Mouse (Mus musculus): ENCODE results near the gene Fancf. TPM values are rescaled to one million over a fixed set of nuclear protein-coding genes. Genes with fewer than 3 reads are reported as not detected.
A peak's percentile ranks its signal among the peaks of the same experiment; 100 is the strongest.

Gene Fancf
- total RNA-seq (2014; fragmentation: Nextera tagmentation) (11.9 and 19.4 TPM in 2 replicates), total RNA-seq (2017) (9.3 and 12.4 TPM in 2 replicates)

DNA sequence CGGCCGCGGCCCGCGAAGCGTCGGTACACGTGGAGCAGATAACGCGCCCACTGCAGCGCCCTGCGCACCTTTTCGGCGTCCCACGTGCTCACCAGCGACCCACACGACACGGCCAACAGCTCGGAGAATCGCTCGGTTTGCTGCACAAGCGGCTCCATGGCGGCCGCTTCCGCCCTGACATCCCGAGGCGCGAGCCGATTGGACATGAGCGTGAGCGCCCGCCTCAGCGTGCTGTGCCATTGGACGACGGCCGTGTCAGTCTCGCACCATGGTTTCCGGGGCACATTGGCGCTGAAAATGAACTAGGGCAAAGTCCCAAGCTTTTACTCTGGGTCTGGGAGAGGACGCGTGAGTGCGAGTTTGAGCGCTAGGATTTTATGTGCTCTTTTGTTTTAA lies at the start of gene Fancf:
Gene Fancf (minus strand): TSS at position 171 of the 396 bp plus-strand sequence.
- ATAC-seq (replicated peaks; ENCODE audit: low FRiP score, low TSS enrichment, poor library complexity, severe bottlenecking), result peak; percentile 99

DNA sequence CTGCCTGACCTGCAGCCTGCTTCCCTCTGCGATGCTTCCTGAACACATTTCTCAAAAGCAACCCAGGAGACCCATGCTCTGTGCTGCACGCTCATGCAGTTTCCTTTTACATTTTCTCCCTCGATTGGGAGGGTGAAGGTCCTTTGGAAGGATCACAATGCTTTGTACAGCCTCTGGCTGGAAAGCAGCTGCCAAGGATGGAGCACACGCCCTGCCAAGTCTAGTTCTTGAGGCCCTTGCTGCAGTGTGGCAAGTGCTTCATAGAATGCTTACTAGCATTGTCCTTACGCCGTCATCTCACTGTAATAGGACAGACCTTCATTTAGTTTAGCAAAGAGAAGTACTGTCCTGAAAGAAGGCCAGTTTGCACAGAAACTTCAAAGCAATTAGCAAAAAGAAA lies 37.0 kb upstream of the Fancf start:
- no peak for ATAC-seq (replicated peaks; ENCODE audit: low FRiP score, low TSS enrichment, poor library complexity, severe bottlenecking)

DNA sequence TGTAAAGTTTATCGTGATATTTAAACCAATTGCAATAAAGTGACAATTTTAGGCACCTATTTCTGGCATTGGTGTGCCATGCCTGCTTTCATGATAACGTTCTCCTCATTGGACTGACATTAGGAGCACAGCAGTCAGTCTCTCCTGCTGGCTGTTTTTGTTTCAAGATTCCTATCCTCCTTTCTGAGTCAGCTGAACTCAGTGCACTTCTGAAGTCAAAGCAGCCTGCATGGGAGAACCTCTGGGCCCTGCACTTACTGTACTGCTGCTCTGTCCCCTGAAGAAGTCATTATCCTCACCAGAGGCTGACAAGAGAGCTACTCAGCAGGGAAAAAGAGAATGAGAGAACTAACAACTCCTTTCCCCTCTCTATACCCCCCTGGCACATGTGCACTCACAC lies 32.9 kb upstream of the Fancf start:
- no peak for ATAC-seq (replicated peaks; ENCODE audit: low FRiP score, low TSS enrichment, poor library complexity, severe bottlenecking)

DNA sequence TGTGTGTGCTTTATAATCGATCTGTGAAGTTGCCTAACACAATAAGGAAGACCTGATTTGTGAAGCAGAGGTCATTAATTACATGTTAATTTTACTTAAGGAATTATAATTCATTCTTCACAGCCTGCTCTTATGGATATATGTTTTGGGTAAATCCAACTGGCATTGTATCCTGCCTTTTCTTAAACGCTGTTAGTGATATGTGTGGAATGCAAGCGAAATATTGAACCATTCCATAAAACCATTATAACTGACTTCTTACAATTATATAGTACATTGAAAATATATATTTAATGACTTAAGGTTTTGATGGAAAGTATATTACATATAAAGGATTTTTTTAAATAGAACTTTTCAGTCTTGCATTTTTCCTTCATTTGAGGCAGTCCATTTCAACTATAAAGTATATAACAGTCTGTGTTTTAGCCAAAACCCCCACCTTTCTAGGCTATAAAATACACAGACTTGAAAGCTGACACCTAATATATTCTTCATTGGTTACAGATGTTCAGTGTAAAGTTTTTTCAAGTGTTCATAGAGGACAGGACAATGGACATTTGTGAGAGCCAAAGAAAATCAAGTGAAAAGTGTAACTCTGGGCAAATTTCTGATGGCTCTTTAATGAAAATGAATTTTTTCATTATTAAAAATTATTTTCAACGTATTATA lies 32.2 kb upstream of the Fancf start:
- ATAC-seq (replicated peaks; ENCODE audit: low FRiP score, low TSS enrichment, poor library complexity, severe bottlenecking), result no peak

GRCm38 (mm10) chr7:51893008-51893407 lies 30.9 kb upstream of the Fancf start:
- ATAC-seq (replicated peaks; ENCODE audit: low FRiP score, low TSS enrichment, poor library complexity, severe bottlenecking), result no peak

DNA sequence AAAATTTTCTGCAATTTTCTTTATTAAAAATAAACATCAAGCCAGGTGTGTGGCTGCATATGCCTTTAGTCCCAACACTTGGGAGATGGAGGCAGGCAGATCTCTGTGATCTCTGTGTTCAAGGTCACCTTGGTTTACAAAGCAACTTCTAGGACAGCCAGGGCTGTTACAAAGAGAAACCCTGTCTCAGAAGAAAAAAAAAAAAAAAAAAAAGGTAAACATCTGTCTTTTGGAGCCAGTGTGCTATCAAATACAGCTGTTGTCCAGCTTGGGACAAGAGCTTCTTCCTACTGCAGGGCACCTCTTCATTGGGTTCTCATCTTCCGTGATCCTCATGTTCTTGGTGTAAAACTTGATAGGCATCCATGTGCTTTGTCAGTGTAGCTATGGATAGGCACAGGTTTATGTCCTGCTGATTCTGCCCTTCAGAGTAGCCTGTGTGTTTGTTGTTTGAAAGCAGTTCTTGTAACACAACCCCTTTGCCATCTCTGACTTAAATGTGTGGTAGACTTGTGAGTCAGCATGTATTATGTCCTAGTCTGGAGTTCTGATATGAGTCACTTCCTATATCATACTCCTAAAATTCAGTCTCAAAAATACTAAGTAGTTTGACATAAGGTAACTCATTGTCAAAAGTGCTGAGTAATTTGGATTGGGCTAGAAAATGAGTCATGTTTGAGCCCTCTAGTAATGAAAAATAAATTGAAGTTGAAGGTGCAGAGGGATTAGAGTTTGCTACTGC lies 30.3 kb upstream of the Fancf start:
- no peak for ATAC-seq (replicated peaks; ENCODE audit: low FRiP score, low TSS enrichment, poor library complexity, severe bottlenecking)

DNA sequence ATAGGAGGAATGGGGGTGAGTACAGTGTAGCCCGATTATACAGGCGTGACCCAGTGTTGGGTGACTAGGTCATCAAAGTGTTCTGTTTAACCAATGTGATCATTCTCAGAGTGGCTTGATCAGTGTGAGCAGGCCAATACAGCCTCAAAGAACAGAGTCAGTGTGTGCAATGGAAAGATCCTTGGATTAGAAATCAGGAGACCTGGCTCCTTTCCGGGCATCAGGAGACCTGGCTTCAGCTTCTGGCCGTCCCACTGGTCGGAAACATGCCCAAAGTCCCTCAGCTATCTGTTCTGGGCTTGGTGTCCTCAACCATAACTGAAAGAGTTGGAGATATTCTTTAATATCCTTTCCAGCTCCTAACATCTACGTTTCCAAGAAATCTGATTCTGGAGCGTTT lies 27.5 kb upstream of the Fancf start:
- no peak for ATAC-seq (replicated peaks; ENCODE audit: low FRiP score, low TSS enrichment, poor library complexity, severe bottlenecking)

DNA sequence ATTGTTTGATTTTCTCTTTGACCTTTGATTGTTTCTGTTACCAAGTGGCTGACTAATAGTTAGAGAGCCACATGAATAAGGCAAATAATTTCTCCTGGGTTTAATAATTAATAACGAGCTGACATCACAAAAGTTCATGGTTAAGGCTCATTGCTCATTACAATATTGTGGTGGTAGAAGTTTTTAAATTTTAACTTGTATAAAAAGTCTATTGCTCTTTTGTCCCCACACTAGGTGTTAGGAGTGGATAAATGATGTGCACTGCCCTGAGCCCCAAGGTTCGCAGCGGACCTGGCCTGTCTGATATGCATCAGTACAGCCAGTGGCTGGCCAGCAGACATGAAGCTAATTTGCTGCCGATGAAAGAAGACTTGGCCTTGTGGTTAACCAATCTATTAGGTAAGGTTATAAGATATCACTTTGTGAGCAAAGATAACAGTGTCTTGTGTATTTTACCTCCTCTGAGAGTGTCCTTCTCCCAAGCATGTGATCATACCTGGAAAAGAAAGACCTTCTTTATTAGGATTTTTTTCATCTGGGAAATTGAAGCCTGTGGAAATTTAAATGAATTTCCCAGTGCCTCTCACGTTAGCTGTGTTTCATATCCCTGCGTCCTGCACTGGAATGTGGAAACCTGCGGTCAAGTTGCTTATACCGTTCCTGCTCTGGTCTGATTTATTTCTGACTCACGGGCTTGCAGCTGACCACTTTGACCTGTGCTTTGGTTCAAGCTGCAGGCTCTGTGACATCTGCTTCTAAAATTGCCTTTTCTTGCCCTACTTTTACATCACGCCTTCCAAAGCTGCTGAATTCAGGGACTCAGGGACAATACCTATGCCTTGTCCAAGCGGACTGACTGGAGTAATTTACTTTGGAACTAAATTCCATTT lies 25.9 kb upstream of the Fancf start:
- no peak for ATAC-seq (replicated peaks; ENCODE audit: low FRiP score, low TSS enrichment, poor library complexity, severe bottlenecking)

DNA sequence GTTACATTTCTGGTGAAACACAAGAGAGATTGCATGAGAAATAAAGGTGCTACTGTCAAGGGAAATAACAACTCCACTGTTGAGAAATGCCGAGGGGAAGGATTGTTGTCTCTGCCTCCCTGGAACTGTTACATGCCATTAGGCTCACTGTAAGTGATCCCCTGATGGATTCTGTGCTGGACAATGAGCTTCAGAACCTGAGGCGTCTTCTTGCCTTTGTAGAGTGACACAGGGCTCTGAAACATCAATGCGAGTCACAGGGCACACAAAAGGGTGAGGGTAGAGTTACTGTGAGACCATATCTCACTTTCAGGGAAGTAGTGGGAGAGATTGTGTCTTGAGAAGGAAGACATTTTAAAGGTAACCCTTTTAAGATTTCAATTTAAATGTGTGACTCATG lies 23.3 kb upstream of the Fancf start:
- no peak for ATAC-seq (replicated peaks; ENCODE audit: low FRiP score, low TSS enrichment, poor library complexity, severe bottlenecking)

- ATAC-seq (replicated peaks; ENCODE audit: low FRiP score, low TSS enrichment, poor library complexity, severe bottlenecking), result no peak
These were observed 18.1 kb upstream of the Fancf start for GRCm38 (mm10) chr7:51880121-51880520.

GRCm38 (mm10) chr7:51879136-51879723 lies 17.2 kb upstream of the Fancf start:
- ATAC-seq (replicated peaks; ENCODE audit: low FRiP score, low TSS enrichment, poor library complexity, severe bottlenecking), result peak; percentile 95

GRCm38 (mm10) chr7:51878730-51879129 lies 16.7 kb upstream of the Fancf start:
- 0 out of 2 replicates have a peak, but pooled peaks have one; percentile 6 for ATAC-seq (replicated peaks; ENCODE audit: low FRiP score, low TSS enrichment, poor library complexity, severe bottlenecking)

- ATAC-seq (replicated peaks; ENCODE audit: low FRiP score, low TSS enrichment, poor library complexity, severe bottlenecking), result no peak
These were observed 14.2 kb upstream of the Fancf start for GRCm38 (mm10) chr7:51876316-51876715.

DNA sequence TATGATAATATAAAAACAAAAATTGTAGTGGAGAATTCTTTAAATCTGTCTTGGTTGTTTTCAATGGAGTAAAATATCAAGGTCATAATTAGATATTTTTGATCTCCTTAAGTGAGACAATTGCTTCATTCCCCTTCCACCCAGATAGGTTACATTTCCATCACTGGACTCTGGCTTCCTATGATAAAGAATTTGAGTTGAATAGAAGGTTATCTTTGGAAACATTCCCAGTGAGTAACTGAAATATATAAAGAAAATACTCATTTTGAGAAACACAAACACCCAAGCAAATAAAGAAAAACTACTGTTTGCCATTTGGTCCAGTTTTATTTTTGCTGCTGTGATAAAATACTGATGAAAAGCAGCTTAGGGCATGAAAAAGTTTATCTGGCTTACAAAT lies 10.5 kb upstream of the Fancf start:
- peak; percentile 73; the same call in 1 of the 2 replicates for ATAC-seq (replicated peaks; ENCODE audit: low FRiP score, low TSS enrichment, poor library complexity, severe bottlenecking)

- ATAC-seq (replicated peaks; ENCODE audit: low FRiP score, low TSS enrichment, poor library complexity, severe bottlenecking), result no peak
These were observed 10.0 kb upstream of the Fancf start for GRCm38 (mm10) chr7:51872041-51872440.

DNA sequence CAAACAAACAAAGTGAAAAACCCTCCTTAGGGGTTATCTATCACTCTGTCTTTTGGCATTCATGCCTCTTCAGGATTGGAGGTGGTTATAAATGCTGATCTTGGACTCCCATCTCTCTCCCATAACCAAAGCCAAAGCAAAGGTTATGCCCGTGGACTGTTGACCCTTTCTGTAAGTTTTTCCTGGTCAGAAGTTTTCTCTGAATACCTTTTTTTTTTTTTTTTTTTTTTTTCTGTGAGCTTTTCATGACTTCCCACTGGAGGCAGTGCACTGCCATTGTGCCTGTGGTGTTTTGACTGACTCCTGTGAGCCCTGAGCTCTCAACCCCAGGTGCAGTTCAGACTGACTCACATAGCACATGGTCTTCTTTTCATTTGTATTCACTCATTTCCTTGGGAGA lies 5.9 kb upstream of the Fancf start:
- ATAC-seq (replicated peaks; ENCODE audit: low FRiP score, low TSS enrichment, poor library complexity, severe bottlenecking), result no peak

- no peak for ATAC-seq (replicated peaks; ENCODE audit: low FRiP score, low TSS enrichment, poor library complexity, severe bottlenecking)
These were observed 3.3 kb upstream of the Fancf start for GRCm38 (mm10) chr7:51865336-51865735.

DNA sequence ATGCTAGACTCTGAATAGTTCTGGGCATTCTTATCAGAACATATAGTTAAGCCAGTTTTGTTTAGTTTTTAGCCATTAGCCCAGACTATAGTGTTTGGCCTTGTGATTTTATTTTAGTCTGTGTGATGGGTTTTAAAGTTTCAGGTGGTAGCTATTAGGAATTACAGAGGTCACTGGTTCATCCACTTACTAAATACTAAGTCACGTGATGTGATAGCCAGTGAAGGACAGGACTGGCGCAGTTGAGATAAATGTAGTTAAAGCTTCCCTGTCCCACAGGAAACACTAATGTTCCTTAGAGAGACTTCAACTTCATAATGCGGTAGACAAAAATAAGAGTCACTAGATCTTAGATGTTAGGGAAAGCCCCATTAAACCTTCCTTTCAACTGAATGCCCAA lies 775 bp upstream of the Fancf start:
- no peak for ATAC-seq (replicated peaks; ENCODE audit: low FRiP score, low TSS enrichment, poor library complexity, severe bottlenecking)

DNA sequence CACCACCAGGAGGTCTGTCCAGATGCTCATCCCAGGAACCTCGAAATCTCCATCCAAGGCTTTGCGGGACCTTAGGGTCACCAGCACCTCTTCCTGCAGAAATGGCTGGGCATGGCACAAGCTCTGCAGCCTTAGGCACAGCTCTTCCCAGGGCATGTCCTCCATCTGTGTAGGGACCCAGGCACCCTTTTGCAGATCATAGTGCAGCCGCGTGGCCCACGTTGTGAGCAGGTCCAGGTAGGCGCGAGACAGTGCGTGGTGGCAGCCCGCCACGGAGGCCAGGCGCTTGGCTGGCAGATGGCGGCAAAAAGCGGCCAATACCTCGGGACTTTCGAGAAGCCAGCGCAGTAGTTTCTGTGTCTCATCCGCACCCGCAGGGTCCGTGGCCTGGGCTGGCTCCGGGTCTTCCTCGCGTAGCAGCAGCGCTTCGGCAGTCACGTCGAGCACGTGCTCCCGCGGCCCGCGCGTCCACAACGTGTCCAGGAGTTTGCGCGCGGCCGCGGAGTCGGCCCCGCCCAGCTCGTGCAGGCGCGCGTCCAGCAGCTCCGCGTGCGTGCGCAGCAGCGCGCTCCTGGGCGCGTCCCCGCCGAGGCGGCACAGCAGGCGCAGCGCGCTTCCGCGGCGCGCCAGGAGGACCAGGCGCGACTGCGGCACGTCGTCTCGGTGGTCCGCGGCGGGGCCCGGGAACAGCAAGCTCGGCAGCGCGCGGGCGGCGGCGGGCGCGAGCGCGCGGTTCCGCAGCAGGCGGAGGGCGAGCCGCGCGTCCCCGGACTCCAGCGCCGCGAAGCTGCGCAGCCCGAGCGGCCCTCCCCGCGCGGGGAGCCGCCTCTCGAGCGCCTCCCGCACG lies 594 bp downstream of the Fancf start, which contains the start of gene Gas2:
Gene Gas2 (plus strand): TSS at position 766 of the 847 bp plus-strand sequence.
- peak; percentile 58 for ATAC-seq (replicated peaks; ENCODE audit: low FRiP score, low TSS enrichment, poor library complexity, severe bottlenecking)

All from megakaryocyte-erythroid progenitor cell, adult 5-6 weeks (primary cell).